ENCODE assay signal across 8 mouse cellular contexts in genomic region chr8:84970135-84970790, GRCm38 (mm10). TPM values are rescaled to one million over a fixed set of nuclear protein-coding genes. Genes with fewer than 3 reads are reported as not detected.
DNase-seq lines count a peak whose midpoint lies in the region; ATAC-seq and TF ChIP-seq lines count a peak whose summit lies in the region.

No protein-coding gene starts in this region.

- peak overlapping the region; percentile 63 for H3K4me3 ChIP-seq in olfactory bulb, adult 2 months (ENCODE audit: insufficient read depth, low read depth, low read length)

- TF ChIP-seq POLR2A in olfactory bulb, adult 2 months (IDR thresholded peaks at IDR 0.05; ENCODE audit: insufficient read depth, low read depth, low read length) = no peak

- DNase-seq in embryo, embryonic 10 days (ENCODE audit: low spot score) = peak; percentile 34
- DNase-seq in embryo, embryonic 9.5 days (ENCODE audit: extremely low spot score) = no peak
- peak; percentile 9 for DNase-seq in thymus, postnatal 25 days
- no peak for DNase-seq in thymus, postnatal 10 days (ENCODE audit: low spot score in 2 of 2)
- peak; percentile 48 to 57 for DNase-seq in kidney, postnatal 4 days
- DNase-seq in ovary, postnatal 36 days (ENCODE audit: low spot score) = no peak

- under 1% methylated on average over 21 of the region's 21 CpGs for WGBS in olfactory bulb, adult 2 months

- no peak for ATAC-seq in inflammation-experienced regulatory T-cells, adult 6 months

- TF ChIP-seq CTCF in olfactory bulb, adult 2 months (IDR thresholded peaks at IDR 0.05; ENCODE audit: insufficient read depth, low read depth, low read length) = no peak

- H3K27ac ChIP-seq in olfactory bulb, adult 2 months (ENCODE audit: insufficient read depth, low read depth, low read length) = peak overlapping the region; percentile 71

- peaks cover 11% of the 10 kb centered on the region for H3K4me1 ChIP-seq in olfactory bulb, adult 2 months (ENCODE audit: control insufficient read depth, insufficient read depth, low read length)

RNA-seq across cellular contexts. Expression of gene Rnaseh2a, which starts 0.7 kb away (rescaled TPM):
- polyA plus RNA-seq in olfactory bulb, adult 2 months (2012; ENCODE audit: insufficient read depth, insufficient read length, low replicate concordance, missing spikeins) = not detected in 2 replicates
- polyA plus RNA-seq in inflammation-experienced regulatory T-cells, adult 6 months (2017; shearing (Covaris generic)) = 10 to 100 TPM; 57.0 to 88.9 (median 72.8) TPM

RNA-seq across cellular contexts. Expression of gene Prdx2, which starts 0.9 kb away (rescaled TPM):
- polyA plus RNA-seq in olfactory bulb, adult 2 months (2012; ENCODE audit: insufficient read depth, insufficient read length, low replicate concordance, missing spikeins) = not detected in 2 replicates
- 100 to 1,000 TPM; 232 to 340 (median 290) TPM for polyA plus RNA-seq in inflammation-experienced regulatory T-cells, adult 6 months (2017; shearing (Covaris generic))

RNA-seq across cellular contexts. Expression of gene Gm49661, which starts 1.0 kb away (rescaled TPM):
- not detected in 2 replicates for polyA plus RNA-seq in olfactory bulb, adult 2 months (2012; ENCODE audit: insufficient read depth, insufficient read length, low replicate concordance, missing spikeins)
- not detected for polyA plus RNA-seq in inflammation-experienced regulatory T-cells, adult 6 months (2017; shearing (Covaris generic))

RNA-seq across cellular contexts. Expression of gene Junb, which starts 8.3 kb away (rescaled TPM):
- not detected in 2 replicates for polyA plus RNA-seq in olfactory bulb, adult 2 months (2012; ENCODE audit: insufficient read depth, insufficient read length, low replicate concordance, missing spikeins)
- 10 to 100 TPM; 28.1 to 33.6 (median 33.1) TPM for polyA plus RNA-seq in inflammation-experienced regulatory T-cells, adult 6 months (2017; shearing (Covaris generic))

RNA-seq across cellular contexts. Expression of gene Hook2, which starts 20.1 kb away (rescaled TPM):
- polyA plus RNA-seq in olfactory bulb, adult 2 months (2012; ENCODE audit: insufficient read depth, insufficient read length, low replicate concordance, missing spikeins) = not detected in 2 replicates
- polyA plus RNA-seq in inflammation-experienced regulatory T-cells, adult 6 months (2017; shearing (Covaris generic)) = 1 to 10 TPM; 2.2 to 4.9 (median 4.6) TPM

Comparison
In these comparisons a context has a peak if more than half of its experiments do, and no peak if none do; other contexts are left out.
1. DNase-seq: peak in embryo, embryonic 10 days (single experiment), thymus, postnatal 25 days (single experiment) and kidney, postnatal 4 days (2 of 2); none in embryo, embryonic 9.5 days (single experiment), thymus, postnatal 10 days (0 of 2) and ovary, postnatal 36 days (single experiment).
2. RNA of gene Rnaseh2a, which starts 0.7 kb away (polyA plus RNA-seq): 57.0 to 88.9 TPM in inflammation-experienced regulatory T-cells, adult 6 months; not detected in olfactory bulb, adult 2 months; every median in the first group is over 10 times any median in the second.